Mouse (Mus musculus): Measurements from ENCODE around the gene Gm44511. TPM values are rescaled to one million over a fixed set of nuclear protein-coding genes. Genes with fewer than 3 reads are reported as not detected.

Gm44511 gene
- total RNA-seq, 1 experiment: not detected

GRCm38 (mm10) chr6:128734896-128735295, 91.2 kb downstream of the Gm44511 start:
- TF ChIP-seq ZNF384 (IDR thresholded peaks at IDR 0.05; ENCODE audit: low read depth, low read length) (no peak), CHD2 (IDR thresholded peaks at IDR 0.05; ENCODE audit: low read depth, low read length) (no peak), HCFC1 (IDR thresholded peaks at IDR 0.05; ENCODE audit: borderline replicate concordance, insufficient read depth, low read length) (no peak), MAFK (IDR thresholded peaks at IDR 0.05; ENCODE audit: insufficient read depth, low read depth, low read length) (no peak)
- no peak for DNase-seq (ENCODE audit: low read depth, low spot score)
- no peak overlapping the region for H3K9ac ChIP-seq (ENCODE audit: insufficient read depth, low read depth, low read length, poor library complexity, severe bottlenecking)
- 0 out of 2 replicates have a peak, but pooled peaks cover 2% of the 10 kb centered on the region for H3K9me3 ChIP-seq (ENCODE audit: control insufficient read depth, insufficient read depth, low read depth, low read length)
- H3K4me3 ChIP-seq (ENCODE audit: insufficient read depth in 1 of 2, low read depth in 1 of 2, low read length in 2 of 2, poor library complexity in 1 of 2, severe bottlenecking in 1 of 2): no peak overlapping the region
- in situ Hi-C loops (cut with MboI; ENCODE audit: low sequenced_read_pairs in 2 of 2, unreplicated experiment in 2 of 2): no loop called here
- H3K4me1 ChIP-seq (ENCODE audit: control insufficient read depth in 2 of 2, insufficient read depth in 2 of 2, low read length in 2 of 2, poor library complexity in 1 of 2): no peaks in the 10 kb centered on the region
- H3K27ac ChIP-seq (ENCODE audit: insufficient read depth, low read depth, low read length, poor library complexity, severe bottlenecking): no peak overlapping the region
- H3K36me3 ChIP-seq (ENCODE audit: control insufficient read depth, insufficient read depth, low read length, poor library complexity, severe bottlenecking): no peaks in the 10 kb centered on the region; the same call in 1 of the 2 replicates

GRCm38 (mm10) chr6:128733908-128734679, 92.0 kb downstream of the Gm44511 start:
- Histone ChIP-seq H3K9ac (ENCODE audit: insufficient read depth, low read depth, low read length, poor library complexity, severe bottlenecking) (no peak overlapping the region), H3K4me1 (ENCODE audit: control insufficient read depth in 2 of 2, insufficient read depth in 2 of 2, low read length in 2 of 2, poor library complexity in 1 of 2) (no peaks in the 10 kb centered on the region), H3K27ac (ENCODE audit: insufficient read depth, low read depth, low read length, poor library complexity, severe bottlenecking) (no peak overlapping the region), H3K36me3 (ENCODE audit: control insufficient read depth, insufficient read depth, low read length, poor library complexity, severe bottlenecking) (no peaks in the 10 kb centered on the region; the same call in 1 of the 2 replicates), H3K4me3 (ENCODE audit: insufficient read depth in 1 of 2, low read depth in 1 of 2, low read length in 2 of 2, poor library complexity in 1 of 2, severe bottlenecking in 1 of 2) (no peak overlapping the region), H3K9me3 (ENCODE audit: control insufficient read depth, insufficient read depth, low read depth, low read length) (0 out of 2 replicates have a peak, but pooled peaks cover 2% of the 10 kb centered on the region)
- DNase-seq (ENCODE audit: low read depth, low spot score): no peak
- in situ Hi-C loops (cut with MboI; ENCODE audit: low sequenced_read_pairs in 2 of 2, unreplicated experiment in 2 of 2): no loop called here
- no peak for TF ChIP-seq ZNF384 (IDR thresholded peaks at IDR 0.05; ENCODE audit: low read depth, low read length)
- TF ChIP-seq CHD2 (IDR thresholded peaks at IDR 0.05; ENCODE audit: low read depth, low read length): no peak
- TF ChIP-seq HCFC1 (IDR thresholded peaks at IDR 0.05; ENCODE audit: borderline replicate concordance, insufficient read depth, low read length): no peak
- TF ChIP-seq ZC3H11A (IDR thresholded peaks at IDR 0.05; ENCODE audit: borderline replicate concordance, low read depth, low read length): no peak
- TF ChIP-seq MAFK (IDR thresholded peaks at IDR 0.05; ENCODE audit: insufficient read depth, low read depth, low read length): no peak

GRCm38 (mm10) chr6:128732032-128732431, 94.1 kb downstream of the Gm44511 start:
- H3K27ac ChIP-seq (ENCODE audit: insufficient read depth, low read depth, low read length, poor library complexity, severe bottlenecking): no peak overlapping the region
- H3K4me1 ChIP-seq (ENCODE audit: control insufficient read depth in 2 of 2, insufficient read depth in 2 of 2, low read length in 2 of 2, poor library complexity in 1 of 2): no peaks in the 10 kb centered on the region
- in situ Hi-C loops (cut with MboI; ENCODE audit: low sequenced_read_pairs in 2 of 2, unreplicated experiment in 2 of 2): no loop called here
- no peaks in the 10 kb centered on the region; the same call in 1 of the 2 replicates for H3K36me3 ChIP-seq (ENCODE audit: control insufficient read depth, insufficient read depth, low read length, poor library complexity, severe bottlenecking)
- no peak overlapping the region for H3K9ac ChIP-seq (ENCODE audit: insufficient read depth, low read depth, low read length, poor library complexity, severe bottlenecking)
- TF ChIP-seq ZC3H11A (IDR thresholded peaks at IDR 0.05; ENCODE audit: borderline replicate concordance, low read depth, low read length) (no peak), ZNF384 (IDR thresholded peaks at IDR 0.05; ENCODE audit: low read depth, low read length) (no peak), HCFC1 (IDR thresholded peaks at IDR 0.05; ENCODE audit: borderline replicate concordance, insufficient read depth, low read length) (no peak), MAFK (IDR thresholded peaks at IDR 0.05; ENCODE audit: insufficient read depth, low read depth, low read length) (no peak), CHD2 (IDR thresholded peaks at IDR 0.05; ENCODE audit: low read depth, low read length) (no peak)
- no peak for DNase-seq (ENCODE audit: low read depth, low spot score)
- no peak overlapping the region for H3K4me3 ChIP-seq (ENCODE audit: insufficient read depth in 1 of 2, low read depth in 1 of 2, low read length in 2 of 2, poor library complexity in 1 of 2, severe bottlenecking in 1 of 2)
- H3K9me3 ChIP-seq (ENCODE audit: control insufficient read depth, insufficient read depth, low read depth, low read length): peaks cover 2% of the 10 kb centered on the region; the same call in 1 of the 2 replicates

Other genes starting within 250 kb of the Gm44511 start
- not detected in 2 replicates for gene A2ml1, start 244.7 kb downstream of the Gm44511 start, total RNA-seq (2012; rRNA removed)
- gene Klrb1a, start 202.8 kb downstream of the Gm44511 start, total RNA-seq (2012; rRNA removed): not detected in 2 replicates
- gene Clec2h, start 163.9 kb downstream of the Gm44511 start, total RNA-seq (2012; rRNA removed): not detected in 2 replicates
- not detected in 2 replicates for gene Klrb1, start 103.3 kb downstream of the Gm44511 start, total RNA-seq (2012; rRNA removed)
- 0.13 TPM in 1 of 2 replicates, not detected in the other for gene Klrb1c, start 37.1 kb downstream of the Gm44511 start, total RNA-seq (2012; rRNA removed)
- not detected in 2 replicates for gene Klrb1b, start within 50 bp of the Gm44511 start, total RNA-seq (2012; rRNA removed)
- 0.16 and 0.18 TPM in 2 replicates for gene Clec2i, start 61.3 kb upstream of the Gm44511 start, total RNA-seq (2012; rRNA removed)
- not detected in 2 replicates for gene BC035044, start 64.8 kb upstream of the Gm44511 start, total RNA-seq (2012; rRNA removed)
- 0.22 TPM in 1 of 2 replicates, not detected in the other for gene Clec2g, start 108.1 kb upstream of the Gm44511 start, total RNA-seq (2012; rRNA removed)
- not detected in 2 replicates for gene Klrb1f, start 219.6 kb upstream of the Gm44511 start, total RNA-seq (2012; rRNA removed)